Mouse (Mus musculus): ENCODE data around the gene Mpdz. TPM values are rescaled to one million over a fixed set of nuclear protein-coding genes. Genes with fewer than 3 reads are reported as not detected.

Gene Mpdz
- total RNA-seq (2012; rRNA removed), result 10.9 and 12.7 TPM in 2 replicates

- no peak within 1 kb of the TSS for H3K27ac ChIP-seq (ENCODE audit: insufficient read depth, low read depth, low read length, poor library complexity, severe bottlenecking)
- no peaks in the 10 kb centered on the region for H3K9me3 ChIP-seq (ENCODE audit: control insufficient read depth, insufficient read depth, low read depth, low read length)
- H3K4me1 ChIP-seq (ENCODE audit: control insufficient read depth in 2 of 2, insufficient read depth in 2 of 2, low read length in 2 of 2, poor library complexity in 1 of 2), result no peaks in the 10 kb centered on the region
- in situ Hi-C loops (cut with MboI; ENCODE audit: low sequenced_read_pairs in 2 of 2, unreplicated experiment in 2 of 2), result no loop called here
- H3K4me3 ChIP-seq (ENCODE audit: insufficient read depth in 1 of 2, low read depth in 1 of 2, low read length in 2 of 2, poor library complexity in 1 of 2, severe bottlenecking in 1 of 2), result peak within 1 kb of the TSS; percentile 71 to 73
- DNase-seq (ENCODE audit: low read depth, low spot score), result peak; percentile 20
- H3K36me3 ChIP-seq (ENCODE audit: control insufficient read depth, insufficient read depth, low read length, poor library complexity, severe bottlenecking), result no peaks in the 10 kb centered on the region
- peak within 1 kb of the TSS; percentile 83 for H3K9ac ChIP-seq (ENCODE audit: insufficient read depth, low read depth, low read length, poor library complexity, severe bottlenecking)
- TF ChIP-seq CHD2 (IDR thresholded peaks at IDR 0.05; ENCODE audit: low read depth, low read length) (no peak), MAFK (IDR thresholded peaks at IDR 0.05; ENCODE audit: insufficient read depth, low read depth, low read length) (no peak)
Measured at GRCm38 (mm10) chr4:81442078-81442981, at the start of gene Mpdz. Gene Mpdz (minus strand): TSS chr4:81442815.

- H3K27ac ChIP-seq (ENCODE audit: insufficient read depth, low read depth, low read length, poor library complexity, severe bottlenecking), result no peak overlapping the region
- no peaks in the 10 kb centered on the region for H3K4me1 ChIP-seq (ENCODE audit: control insufficient read depth in 2 of 2, insufficient read depth in 2 of 2, low read length in 2 of 2, poor library complexity in 1 of 2)
- no peak overlapping the region for H3K4me3 ChIP-seq (ENCODE audit: insufficient read depth in 1 of 2, low read depth in 1 of 2, low read length in 2 of 2, poor library complexity in 1 of 2, severe bottlenecking in 1 of 2)
- H3K9ac ChIP-seq (ENCODE audit: insufficient read depth, low read depth, low read length, poor library complexity, severe bottlenecking), result no peak overlapping the region
- DNase-seq (ENCODE audit: low read depth, low spot score), result no peak
- no peaks in the 10 kb centered on the region for H3K9me3 ChIP-seq (ENCODE audit: control insufficient read depth, insufficient read depth, low read depth, low read length)
- in situ Hi-C loops (cut with MboI; ENCODE audit: low sequenced_read_pairs in 2 of 2, unreplicated experiment in 2 of 2), result no loop called here
- H3K36me3 ChIP-seq (ENCODE audit: control insufficient read depth, insufficient read depth, low read length, poor library complexity, severe bottlenecking), result no peaks in the 10 kb centered on the region
- TF ChIP-seq HCFC1 (IDR thresholded peaks at IDR 0.05; ENCODE audit: borderline replicate concordance, insufficient read depth, low read length), result no peak
- no peak for TF ChIP-seq ZC3H11A (IDR thresholded peaks at IDR 0.05; ENCODE audit: borderline replicate concordance, low read depth, low read length)
- TF ChIP-seq CHD2 (IDR thresholded peaks at IDR 0.05; ENCODE audit: low read depth, low read length), result no peak
- no peak for TF ChIP-seq ZNF384 (IDR thresholded peaks at IDR 0.05; ENCODE audit: low read depth, low read length)
- no peak for TF ChIP-seq MAFK (IDR thresholded peaks at IDR 0.05; ENCODE audit: insufficient read depth, low read depth, low read length)
Measured at GRCm38 (mm10) chr4:81490556-81490955, 47.9 kb upstream of the Mpdz start.

GRCm38 (mm10) chr4:81484603-81485002 is 42.0 kb upstream of the Mpdz start:
- Histone ChIP-seq H3K36me3 (ENCODE audit: control insufficient read depth, insufficient read depth, low read length, poor library complexity, severe bottlenecking) (no peaks in the 10 kb centered on the region), H3K4me1 (ENCODE audit: control insufficient read depth in 2 of 2, insufficient read depth in 2 of 2, low read length in 2 of 2, poor library complexity in 1 of 2) (no peaks in the 10 kb centered on the region), H3K9me3 (ENCODE audit: control insufficient read depth, insufficient read depth, low read depth, low read length) (no peaks in the 10 kb centered on the region), H3K9ac (ENCODE audit: insufficient read depth, low read depth, low read length, poor library complexity, severe bottlenecking) (no peak overlapping the region), H3K4me3 (ENCODE audit: insufficient read depth in 1 of 2, low read depth in 1 of 2, low read length in 2 of 2, poor library complexity in 1 of 2, severe bottlenecking in 1 of 2) (no peak overlapping the region), H3K27ac (ENCODE audit: insufficient read depth, low read depth, low read length, poor library complexity, severe bottlenecking) (no peak overlapping the region)
- no peak for TF ChIP-seq MAFK (IDR thresholded peaks at IDR 0.05; ENCODE audit: insufficient read depth, low read depth, low read length)
- no peak for TF ChIP-seq HCFC1 (IDR thresholded peaks at IDR 0.05; ENCODE audit: borderline replicate concordance, insufficient read depth, low read length)
- TF ChIP-seq ZC3H11A (IDR thresholded peaks at IDR 0.05; ENCODE audit: borderline replicate concordance, low read depth, low read length), result no peak
- TF ChIP-seq ZNF384 (IDR thresholded peaks at IDR 0.05; ENCODE audit: low read depth, low read length), result no peak
- no peak for TF ChIP-seq CHD2 (IDR thresholded peaks at IDR 0.05; ENCODE audit: low read depth, low read length)
- DNase-seq (ENCODE audit: low read depth, low spot score), result no peak
- in situ Hi-C loops (cut with MboI; ENCODE audit: low sequenced_read_pairs in 2 of 2, unreplicated experiment in 2 of 2), result no loop called here

GRCm38 (mm10) chr4:81483887-81484602 is 41.4 kb upstream of the Mpdz start:
- no peak for TF ChIP-seq HCFC1 (IDR thresholded peaks at IDR 0.05; ENCODE audit: borderline replicate concordance, insufficient read depth, low read length)
- no peak for TF ChIP-seq MAFK (IDR thresholded peaks at IDR 0.05; ENCODE audit: insufficient read depth, low read depth, low read length)
- no peaks in the 10 kb centered on the region for H3K4me1 ChIP-seq (ENCODE audit: control insufficient read depth in 2 of 2, insufficient read depth in 2 of 2, low read length in 2 of 2, poor library complexity in 1 of 2)
- in situ Hi-C loops (cut with MboI; ENCODE audit: low sequenced_read_pairs in 2 of 2, unreplicated experiment in 2 of 2), result no loop called here

More at GRCm38 (mm10) chr4:81483887-81484602, 41.4 kb upstream of the Mpdz start:
- H3K9me3 ChIP-seq (ENCODE audit: control insufficient read depth, insufficient read depth, low read depth, low read length), result no peaks in the 10 kb centered on the region
- H3K27ac ChIP-seq (ENCODE audit: insufficient read depth, low read depth, low read length, poor library complexity, severe bottlenecking), result no peak overlapping the region
- no peak overlapping the region for H3K4me3 ChIP-seq (ENCODE audit: insufficient read depth in 1 of 2, low read depth in 1 of 2, low read length in 2 of 2, poor library complexity in 1 of 2, severe bottlenecking in 1 of 2)
- H3K36me3 ChIP-seq (ENCODE audit: control insufficient read depth, insufficient read depth, low read length, poor library complexity, severe bottlenecking), result no peaks in the 10 kb centered on the region
- H3K9ac ChIP-seq (ENCODE audit: insufficient read depth, low read depth, low read length, poor library complexity, severe bottlenecking), result no peak overlapping the region
- DNase-seq (ENCODE audit: low read depth, low spot score), result no peak

All from ES-E14 (cell line).